Mouse (Mus musculus): ENCODE measurements at regions not wholly inside any gene's neighbourhood (a gene's known extent, or its start where the extent isn't known, plus 50 kb on each side); places are given as distances from the start of the nearest gene placed in this dataset.

- no peak for DNase-seq (ENCODE audit: low read depth)
These were observed 120.4 kb downstream of the Csl start for GRCm38 (mm10) chr10:99639022-99639421.

GRCm38 (mm10) chr10:99639469-99639868, 120.0 kb downstream of the Csl start:
- DNase-seq (ENCODE audit: low read depth) = no peak

GRCm38 (mm10) chr10:99641784-99642183, 117.7 kb downstream of the Csl start:
- DNase-seq (ENCODE audit: low read depth) = no peak

GRCm38 (mm10) chr10:99642201-99642827, 117.1 kb downstream of the Csl start:
- DNase-seq (ENCODE audit: low read depth) = no peak

- DNase-seq (ENCODE audit: low read depth) = no peak
These were observed 114.5 kb downstream of the Csl start for GRCm38 (mm10) chr10:99644981-99645380.

GRCm38 (mm10) chr10:99652011-99652410, 107.4 kb downstream of the Csl start:
- no peak for DNase-seq (ENCODE audit: low read depth)

- DNase-seq (ENCODE audit: low read depth) = no peak
These were observed 105.2 kb downstream of the Csl start for GRCm38 (mm10) chr10:99654284-99654683.

GRCm38 (mm10) chr10:99676557-99677098, 82.8 kb downstream of the Csl start:
- DNase-seq (ENCODE audit: low read depth) = no peak

GRCm38 (mm10) chr10:99678096-99678495, 81.4 kb downstream of the Csl start:
- no peak for DNase-seq (ENCODE audit: low read depth)

GRCm38 (mm10) chr10:99679813-99680212, 79.6 kb downstream of the Csl start:
- DNase-seq (ENCODE audit: low read depth) = no peak

GRCm38 (mm10) chr10:99681932-99682331, 77.5 kb downstream of the Csl start:
- no peak for DNase-seq (ENCODE audit: low read depth)

GRCm38 (mm10) chr10:99682350-99682749, 77.1 kb downstream of the Csl start:
- no peak for DNase-seq (ENCODE audit: low read depth)

GRCm38 (mm10) chr10:99683310-99683709, 76.1 kb downstream of the Csl start:
- no peak for DNase-seq (ENCODE audit: low read depth)

GRCm38 (mm10) chr10:99685911-99686310, 73.5 kb downstream of the Csl start:
- DNase-seq (ENCODE audit: low read depth) = no peak

- DNase-seq (ENCODE audit: low read depth) = peak; percentile 26
These were observed 72.4 kb downstream of the Csl start for GRCm38 (mm10) chr10:99687011-99687410.

GRCm38 (mm10) chr10:99697696-99698095, 61.8 kb downstream of the Csl start:
- DNase-seq (ENCODE audit: low read depth) = peak; percentile 33

- DNase-seq (ENCODE audit: low read depth) = no peak
These were observed 60.0 kb downstream of the Csl start for GRCm38 (mm10) chr10:99699498-99699897.

GRCm38 (mm10) chr10:99700052-99700777, 59.2 kb downstream of the Csl start:
- DNase-seq (ENCODE audit: low read depth) = no peak

All from gonadal fat pad, adult 2 months (tissue).